In genomic region chr10:91319442-91320112, GRCm38 (mm10) we compare ENCODE assay signal across 17 mouse cellular contexts.
A peak's percentile ranks its signal among the peaks of the same experiment; 100 is the strongest.
DNase-seq lines count a peak whose midpoint lies in the region; ATAC-seq lines count a peak whose summit lies in the region.
"Had no signal": no experiment of that assay in that cellular context is flagged by ENCODE, and none has a peak within 500 bp of the region (broad histone marks: within the 10 kb centered on the region; RNA-seq: fewer than 3 reads in every experiment).

No protein-coding gene starts in this region.

- 0 out of 2 replicates have a peak, but pooled peaks have one; percentile 35 for ATAC-seq in heart, embryonic 15.5 days (replicated peaks; ENCODE audit: insufficient number of reproducible peaks, insufficient read depth, low FRiP score, low read depth)
- peak; percentile 63 for ATAC-seq in kidney, embryonic 16.5 days (ENCODE audit: low FRiP score, low TSS enrichment)
- no peak for ATAC-seq in neural tube, embryonic 15.5 days (ENCODE audit: low FRiP score)
- ATAC-seq in stomach, embryonic 14.5 days (ENCODE audit: insufficient number of reproducible peaks, insufficient read depth, low FRiP score, low read depth): 0 out of 2 replicates have a peak, but pooled peaks have one; percentile 18
- ATAC-seq: forebrain, embryonic 13.5 days; intestine, embryonic 15.5 days had no signal

- no peaks in the 10 kb centered on the region for H3K36me3 ChIP-seq in heart, embryonic 15.5 days
- H3K36me3 ChIP-seq in heart, embryonic 10.5 days: no peaks in the 10 kb centered on the region
- H3K36me3 ChIP-seq in kidney, embryonic 16.5 days (ENCODE audit: insufficient read depth, low read length): no peaks in the 10 kb centered on the region
- no peaks in the 10 kb centered on the region for H3K36me3 ChIP-seq in neural tube, embryonic 15.5 days
- no peaks in the 10 kb centered on the region for H3K36me3 ChIP-seq in stomach, embryonic 14.5 days (ENCODE audit: control insufficient read depth, insufficient read depth, low read length)
- H3K36me3 ChIP-seq: intestine, embryonic 15.5 days had no signal

- no peaks in the 10 kb centered on the region for H3K9me3 ChIP-seq in heart, embryonic 15.5 days (replicated peaks)
- H3K9me3 ChIP-seq in heart, embryonic 10.5 days: no peaks in the 10 kb centered on the region
- H3K9me3 ChIP-seq in kidney, embryonic 16.5 days (ENCODE audit: low read length): no peaks in the 10 kb centered on the region
- no peaks in the 10 kb centered on the region for H3K9me3 ChIP-seq in neural tube, embryonic 15.5 days (replicated peaks)
- no peaks in the 10 kb centered on the region for H3K9me3 ChIP-seq in stomach, embryonic 14.5 days (ENCODE audit: control insufficient read depth, low read depth, low read length)
- H3K9me3 ChIP-seq: forebrain, embryonic 13.5 days; intestine, embryonic 15.5 days had no signal

- no peak overlapping the region for H3K4me3 ChIP-seq in heart, embryonic 15.5 days
- no peak overlapping the region for H3K4me3 ChIP-seq in heart, embryonic 10.5 days
- no peak overlapping the region for H3K4me3 ChIP-seq in kidney, embryonic 16.5 days (ENCODE audit: low read length)
- H3K4me3 ChIP-seq in neural tube, embryonic 15.5 days (replicated peaks): no peak overlapping the region
- H3K4me3 ChIP-seq in stomach, embryonic 14.5 days (ENCODE audit: low read depth, low read length): no peak overlapping the region
- H3K4me3 ChIP-seq: forebrain, embryonic 13.5 days; intestine, embryonic 15.5 days had no signal

- no peak for DNase-seq in heart, embryonic 10.5 days (ENCODE audit: low spot score)
- no peak for DNase-seq in kidney, postnatal 36 days
- DNase-seq in neural tube, embryonic 10.5 days (ENCODE audit: extremely low spot score, low spot score): peak; percentile 11
- DNase-seq in embryo, embryonic 9.5 days (ENCODE audit: extremely low spot score): no peak
- DNase-seq: adrenal gland, postnatal 14 days; cerebellum, adult 11-12 months; gastrocnemius, postnatal 25 days; lung, adult 2 months; right cerebral cortex, postnatal 14 days; thymus, postnatal 4 days had no signal

- H3K4me2 ChIP-seq in heart, embryonic 15.5 days: no peak overlapping the region
- H3K4me2 ChIP-seq in kidney, embryonic 16.5 days (replicated peaks; ENCODE audit: low read depth, low read length): no peak overlapping the region
- no peak overlapping the region for H3K4me2 ChIP-seq in neural tube, embryonic 15.5 days
- H3K4me2 ChIP-seq in stomach, embryonic 14.5 days (replicated peaks; ENCODE audit: low read depth, low read length): no peak overlapping the region
- H3K4me2 ChIP-seq: forebrain, embryonic 13.5 days; intestine, embryonic 15.5 days had no signal

- no peaks in the 10 kb centered on the region for H3K27me3 ChIP-seq in heart, embryonic 15.5 days
- H3K27me3 ChIP-seq in heart, embryonic 10.5 days (ENCODE audit: insufficient read depth, poor library complexity, severe bottlenecking): 0 out of 2 replicates have a peak, but pooled peaks cover 4% of the 10 kb centered on the region
- H3K27me3 ChIP-seq in kidney, embryonic 16.5 days (ENCODE audit: insufficient read depth, low read length): no peaks in the 10 kb centered on the region
- no peaks in the 10 kb centered on the region for H3K27me3 ChIP-seq in neural tube, embryonic 15.5 days (replicated peaks)
- H3K27me3 ChIP-seq in stomach, embryonic 14.5 days (ENCODE audit: control insufficient read depth, insufficient read depth, low read length): no peaks in the 10 kb centered on the region
- H3K27me3 ChIP-seq: forebrain, embryonic 13.5 days; intestine, embryonic 15.5 days had no signal

- 78% methylated on average over 10 of the region's 10 CpGs for WGBS in heart, embryonic 15.5 days
- WGBS in heart, embryonic 10.5 days: 80% methylated on average over 10 of the region's 10 CpGs
- 71% methylated on average over 10 of the region's 10 CpGs for WGBS in kidney, embryonic 16.5 days
- WGBS in neural tube, embryonic 15.5 days: 90% methylated on average over 10 of the region's 10 CpGs
- 83% methylated on average over 10 of the region's 10 CpGs for WGBS in stomach, embryonic 14.5 days

- no peak overlapping the region for H3K27ac ChIP-seq in heart, embryonic 15.5 days
- no peak overlapping the region for H3K27ac ChIP-seq in heart, embryonic 10.5 days
- no peak overlapping the region for H3K27ac ChIP-seq in kidney, embryonic 16.5 days (ENCODE audit: low read length)
- no peak overlapping the region for H3K27ac ChIP-seq in neural tube, embryonic 15.5 days (replicated peaks)
- H3K27ac ChIP-seq in stomach, embryonic 14.5 days (ENCODE audit: low read length): no peak overlapping the region
- H3K27ac ChIP-seq: forebrain, embryonic 13.5 days; intestine, embryonic 15.5 days; macrophage had no signal

- no peaks in the 10 kb centered on the region for H3K4me1 ChIP-seq in heart, embryonic 15.5 days (replicated peaks)
- peaks cover 11% of the 10 kb centered on the region for H3K4me1 ChIP-seq in heart, embryonic 10.5 days
- H3K4me1 ChIP-seq in kidney, embryonic 16.5 days (ENCODE audit: insufficient read depth, low read length): no peaks in the 10 kb centered on the region
- H3K4me1 ChIP-seq in neural tube, embryonic 15.5 days: no peaks in the 10 kb centered on the region
- no peaks in the 10 kb centered on the region for H3K4me1 ChIP-seq in stomach, embryonic 14.5 days (ENCODE audit: control insufficient read depth, insufficient read depth, low read length)
- H3K4me1 ChIP-seq: forebrain, embryonic 13.5 days; intestine, embryonic 15.5 days had no signal

- no peak overlapping the region for H3K9ac ChIP-seq in heart, embryonic 15.5 days
- H3K9ac ChIP-seq in kidney, embryonic 16.5 days (replicated peaks; ENCODE audit: low read length): no peak overlapping the region
- H3K9ac ChIP-seq in neural tube, embryonic 15.5 days (replicated peaks): no peak overlapping the region
- no peak overlapping the region for H3K9ac ChIP-seq in stomach, embryonic 14.5 days (replicated peaks; ENCODE audit: low read depth, low read length)
- H3K9ac ChIP-seq: forebrain, embryonic 13.5 days; intestine, embryonic 15.5 days had no signal
